Mouse (Mus musculus) neural tube, embryonic 12.5 days (tissue): Measurements from ENCODE around the gene Msmb. TPM values are rescaled to one million over a fixed set of nuclear protein-coding genes. Genes with fewer than 3 reads are reported as not detected.
"Not testable (repeated sequence)": the region's sequence is repeated elsewhere in the genome, so short reads cannot be mapped to it uniquely, and the experiment has no call there.

Source experiments
- ATAC-seq: fragments of 200-750 bp; cut with Nextera tagmentation; 2 replicates; pipeline ENCODE4 v1.8.0; 2017; ENCODE audit warnings: low read depth, mild to moderate bottlenecking, moderate TSS enrichment, moderate library complexity; ENCODE audit not compliant: low FRiP score
- H3K27ac ChIP-seq: fragments of 300-500 bp; sonication (generic); 2 replicates; pipeline ENCODE4 v1.5.1; 2016
- H3K27me3 ChIP-seq: fragments of 300-500 bp; sonication (generic); replicated peaks from 2 replicates; pipeline ENCODE4 v1.6.1; 2016; ENCODE audit warnings: mild to moderate bottlenecking
- H3K36me3 ChIP-seq: fragments of 300-500 bp; sonication (generic); 2 replicates; pipeline ENCODE4 v1.6.1; 2016; ENCODE audit warnings: mild to moderate bottlenecking
- H3K4me1 ChIP-seq: fragments of 300-500 bp; sonication (generic); 2 replicates; pipeline ENCODE4 v1.6.1; 2016
- H3K4me2 ChIP-seq: fragments of 300-500 bp; sonication (generic); replicated peaks from 2 replicates; pipeline ENCODE4 v1.6.1; 2016; ENCODE audit warnings: mild to moderate bottlenecking
- H3K4me3 ChIP-seq: fragments of 300-500 bp; sonication (generic); 2 replicates; pipeline ENCODE4 v1.5.1; 2016
- H3K9ac ChIP-seq: fragments of 300-500 bp; sonication (generic); 2 replicates; pipeline ENCODE4 v1.6.1; 2016; ENCODE audit warnings: mild to moderate bottlenecking
- H3K9me3 ChIP-seq: fragments of 300-500 bp; sonication (generic); 2 replicates; pipeline ENCODE4 v1.6.1; 2016; ENCODE audit warnings: mild to moderate bottlenecking
- WGBS: fragments of 180-500 bp; shearing (Covaris S2); methylation state at CpG from one replicate; pipeline ENCODE4 v1.1.7; 2016; 5-methylcytosine and 5-hydroxymethylcytosine counted together
- polyA plus RNA-seq: library from polyadenylated mRNA; unstranded; fragments of >200 nt; fragmentation: Nextera tagmentation; extraction: Ambion mirVana; gene quantifications from 2 replicates; pipeline ENCODE4 v1.2.1, GENCODE M21; 2016

Msmb gene
- polyA plus RNA-seq, 1 experiment from 2014 or later: not detected

DNA sequence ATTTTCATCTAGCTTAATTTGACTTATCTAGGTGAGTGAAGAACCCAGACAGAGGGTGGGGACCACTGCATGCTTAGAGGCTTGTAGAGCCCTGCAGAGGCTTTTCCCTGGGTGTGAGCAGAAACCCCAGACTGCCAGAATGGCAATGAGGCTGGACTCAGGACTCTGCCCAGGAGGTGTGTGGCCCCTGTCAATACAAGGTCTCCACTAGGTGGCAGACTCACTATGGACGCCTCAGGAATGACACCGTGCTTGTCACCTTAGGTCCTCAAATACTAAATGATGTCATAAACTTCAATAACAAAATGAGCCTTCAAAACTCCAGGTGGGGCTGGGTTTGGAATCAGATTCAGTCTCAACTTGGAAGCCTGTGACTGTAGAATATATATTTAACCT lies 19.9 kb upstream of the Msmb start:
- Histone ChIP-seq H3K27ac (no peak overlapping the region), H3K4me3 (no peak overlapping the region), H3K9me3 (no peaks in the 10 kb centered on the region), H3K9ac (no peak overlapping the region), H3K27me3 (no peaks in the 10 kb centered on the region), H3K4me1 (no peaks in the 10 kb centered on the region), H3K36me3 (no peaks in the 10 kb centered on the region), H3K4me2 (no peak overlapping the region)
- no peak for ATAC-seq
- WGBS: 57% methylated on average over 2 of the region's 2 CpGs

GRCm38 (mm10) chr14:32124261-32124660 lies 17.6 kb upstream of the Msmb start:
- no peak overlapping the region for H3K4me3 ChIP-seq
- no peaks in the 10 kb centered on the region for H3K4me1 ChIP-seq
- H3K36me3 ChIP-seq: no peaks in the 10 kb centered on the region
- no peak overlapping the region for H3K27ac ChIP-seq
- no peak for ATAC-seq
- no peak overlapping the region for H3K4me2 ChIP-seq
- 74% methylated on average over 3 of the region's 3 CpGs for WGBS
- no peaks in the 10 kb centered on the region for H3K27me3 ChIP-seq
- H3K9ac ChIP-seq: no peak overlapping the region
- no peaks in the 10 kb centered on the region for H3K9me3 ChIP-seq

DNA sequence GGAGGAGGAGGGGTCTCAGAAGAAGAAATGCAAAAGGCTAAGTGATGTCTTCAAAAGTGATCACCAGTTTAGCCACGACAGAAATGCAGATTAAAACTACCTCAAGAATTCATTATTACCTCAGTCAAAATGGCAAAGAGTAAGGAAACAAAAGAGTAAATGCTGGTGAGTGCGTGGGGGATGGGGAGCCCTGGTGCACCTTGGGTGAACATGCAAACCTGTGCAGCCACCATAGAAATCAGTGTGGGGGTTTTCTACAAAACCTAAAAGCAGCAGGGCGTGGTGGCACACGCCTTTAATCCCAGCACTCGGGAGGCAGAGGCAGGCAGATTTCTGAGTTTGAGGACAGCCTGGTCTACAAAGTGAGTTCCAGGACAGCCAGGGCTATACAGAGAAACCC lies 16.6 kb upstream of the Msmb start:
- ATAC-seq, H3K4me3 ChIP-seq, H3K36me3 ChIP-seq, H3K9me3 ChIP-seq, H3K27ac ChIP-seq, H3K4me2 ChIP-seq, H3K9ac ChIP-seq, H3K27me3 ChIP-seq, H3K4me1 ChIP-seq: not testable (repeated sequence)
- 85% methylated on average over 5 of the region's 5 CpGs for WGBS

DNA sequence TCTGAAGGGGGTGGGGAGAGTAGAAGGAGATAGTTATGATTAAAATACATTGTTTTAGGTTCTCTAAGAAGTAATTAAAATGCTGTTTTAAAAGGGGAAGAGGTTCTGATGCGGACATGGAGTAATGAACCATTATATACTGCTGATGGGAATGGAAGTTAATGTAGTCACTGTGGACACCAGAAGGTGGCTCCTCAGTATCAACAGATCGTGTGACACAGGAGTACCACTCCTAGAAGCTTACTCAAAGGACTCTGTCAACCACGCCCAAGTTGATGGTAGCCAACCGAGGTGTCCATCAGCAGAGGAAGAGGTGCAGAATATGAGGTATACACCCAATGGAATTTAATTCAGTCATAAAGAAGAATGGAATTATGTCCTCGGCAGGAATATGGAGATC lies 13.4 kb upstream of the Msmb start:
- Histone ChIP-seq H3K27me3 (no peaks in the 10 kb centered on the region), H3K4me2 (no peak overlapping the region), H3K4me1 (no peaks in the 10 kb centered on the region), H3K9ac (no peak overlapping the region), H3K27ac (no peak overlapping the region), H3K36me3 (no peaks in the 10 kb centered on the region), H3K4me3 (no peak overlapping the region), H3K9me3 (no peaks in the 10 kb centered on the region)
- no peak for ATAC-seq
- 85% methylated on average over 5 of the region's 5 CpGs for WGBS

- H3K4me3 ChIP-seq: no peak overlapping the region
- no peak overlapping the region for H3K4me2 ChIP-seq
- ATAC-seq: no peak
- WGBS: 90% methylated on average over 4 of the region's 4 CpGs
- H3K9me3 ChIP-seq: no peaks in the 10 kb centered on the region
- H3K27ac ChIP-seq: no peak overlapping the region
- H3K27me3 ChIP-seq: no peaks in the 10 kb centered on the region
- H3K4me1 ChIP-seq: no peaks in the 10 kb centered on the region
- H3K36me3 ChIP-seq: no peaks in the 10 kb centered on the region
- no peak overlapping the region for H3K9ac ChIP-seq
Observed at GRCm38 (mm10) chr14:32131836-32132235, 10.0 kb upstream of the Msmb start.

DNA sequence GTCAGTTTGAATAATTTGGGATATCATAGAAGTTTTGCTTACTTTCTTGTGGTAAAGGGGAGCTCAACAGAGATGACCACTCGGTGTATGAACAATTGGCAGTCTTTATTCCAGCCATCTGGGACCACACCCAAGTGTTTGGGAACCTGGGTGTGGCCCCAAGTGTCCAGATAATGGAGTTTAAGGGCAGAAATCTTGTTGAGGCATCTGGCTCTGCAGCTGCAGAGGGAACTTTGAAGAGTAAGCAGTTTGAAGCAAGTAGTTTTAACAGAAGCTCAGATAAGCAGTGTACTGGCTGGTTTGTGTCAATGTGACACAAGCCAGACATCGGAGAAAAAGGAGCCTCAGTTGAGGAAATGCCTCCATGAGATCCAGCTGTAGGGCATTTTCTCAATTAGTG lies 7.5 kb upstream of the Msmb start:
- H3K9me3 ChIP-seq: no peaks in the 10 kb centered on the region
- H3K27me3 ChIP-seq: no peaks in the 10 kb centered on the region
- no peak overlapping the region for H3K27ac ChIP-seq
- no peak overlapping the region for H3K4me2 ChIP-seq
- H3K4me1 ChIP-seq: no peaks in the 10 kb centered on the region
- no peak for ATAC-seq
- H3K36me3 ChIP-seq: no peaks in the 10 kb centered on the region
- WGBS: 86% methylated on average over 2 of the region's 2 CpGs
- H3K4me3 ChIP-seq: no peak overlapping the region
- H3K9ac ChIP-seq: no peak overlapping the region

DNA sequence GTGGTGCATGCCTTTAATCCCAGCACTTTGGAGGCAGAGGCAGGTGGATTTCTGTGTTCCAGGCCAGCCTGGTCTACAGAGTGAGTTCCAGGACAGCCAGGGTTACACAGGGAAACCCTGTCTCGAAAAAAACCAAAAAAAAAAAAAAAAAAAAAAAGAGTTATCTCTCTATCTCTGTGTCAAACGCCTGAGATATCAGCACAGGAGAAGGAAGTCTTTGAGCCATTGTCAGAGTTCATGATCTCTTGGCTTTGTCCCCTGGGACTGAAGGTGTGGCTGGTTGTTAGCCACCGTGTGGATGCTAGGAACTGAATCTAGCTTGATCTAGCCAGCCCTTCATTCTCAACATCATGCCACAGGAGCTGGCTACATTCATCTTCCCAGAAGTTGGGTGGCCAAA lies 5.4 kb upstream of the Msmb start:
- H3K4me1 ChIP-seq, H3K4me3 ChIP-seq, ATAC-seq, H3K9me3 ChIP-seq, H3K36me3 ChIP-seq, H3K9ac ChIP-seq, H3K27ac ChIP-seq, H3K27me3 ChIP-seq, H3K4me2 ChIP-seq: not testable (repeated sequence)
- WGBS: 72% methylated on average over 3 of the region's 3 CpGs

- Histone ChIP-seq H3K27me3 (no peaks in the 10 kb centered on the region), H3K4me1 (no peaks in the 10 kb centered on the region), H3K9ac (no peak overlapping the region), H3K36me3 (no peaks in the 10 kb centered on the region), H3K9me3 (no peaks in the 10 kb centered on the region), H3K4me2 (no peak overlapping the region), H3K27ac (no peak overlapping the region), H3K4me3 (no peak overlapping the region)
- no peak for ATAC-seq
- WGBS: 80% methylated on average over 5 of the region's 5 CpGs
Observed at GRCm38 (mm10) chr14:32140359-32140965, 1.4 kb upstream of the Msmb start.

DNA sequence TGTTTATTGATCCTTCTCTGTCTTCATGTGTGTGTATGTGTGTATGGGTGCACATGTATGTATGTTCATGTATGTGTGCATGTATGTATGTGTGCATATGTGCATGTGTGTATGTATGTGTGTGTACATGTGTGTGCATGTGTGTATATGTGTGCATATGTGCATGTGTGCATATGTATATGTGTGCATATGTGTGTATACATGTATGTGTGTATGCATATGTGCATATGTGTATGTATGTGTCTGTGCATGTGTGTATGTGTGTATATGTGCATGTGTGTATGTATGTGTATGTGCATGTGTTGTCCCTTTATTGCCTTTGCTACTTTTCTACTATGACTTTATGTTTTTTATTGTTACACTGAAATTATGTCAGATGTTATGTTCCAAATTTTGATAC lies 2.9 kb downstream of the Msmb start:
- H3K4me1 ChIP-seq: no peaks in the 10 kb centered on the region
- no peak overlapping the region for H3K4me3 ChIP-seq
- H3K27ac ChIP-seq: no peak overlapping the region
- no peak overlapping the region for H3K9ac ChIP-seq
- no peaks in the 10 kb centered on the region for H3K36me3 ChIP-seq
- H3K27me3 ChIP-seq: no peaks in the 10 kb centered on the region
- H3K9me3 ChIP-seq: no peaks in the 10 kb centered on the region
- no peak for ATAC-seq
- no peak overlapping the region for H3K4me2 ChIP-seq

DNA sequence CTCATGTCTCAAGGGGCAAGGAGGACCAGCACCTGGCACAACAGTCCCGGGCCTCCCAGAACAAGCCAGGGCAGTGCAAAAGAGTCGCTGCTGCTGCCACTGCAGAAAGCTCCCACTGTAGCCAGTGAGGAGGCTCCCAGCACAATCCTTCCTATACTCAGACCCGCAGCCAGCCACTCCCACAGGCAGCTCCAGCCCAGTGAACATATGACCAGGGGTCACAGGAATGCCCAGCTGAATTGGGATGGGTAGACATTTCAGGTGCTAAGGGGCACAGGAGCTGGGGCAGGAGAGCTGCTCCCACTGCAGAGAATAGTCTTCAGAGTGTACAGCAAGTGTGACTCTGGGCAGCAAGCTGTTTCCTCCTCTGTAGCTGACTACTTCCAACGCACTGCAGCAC lies 3.6 kb downstream of the Msmb start:
- Histone ChIP-seq H3K4me3 (no peak overlapping the region), H3K27ac (no peak overlapping the region), H3K36me3 (no peaks in the 10 kb centered on the region), H3K27me3 (no peaks in the 10 kb centered on the region), H3K4me2 (no peak overlapping the region), H3K4me1 (no peaks in the 10 kb centered on the region), H3K9me3 (no peaks in the 10 kb centered on the region), H3K9ac (no peak overlapping the region)
- no peak for ATAC-seq
- WGBS: 80% methylated on average over 4 of the region's 4 CpGs

DNA sequence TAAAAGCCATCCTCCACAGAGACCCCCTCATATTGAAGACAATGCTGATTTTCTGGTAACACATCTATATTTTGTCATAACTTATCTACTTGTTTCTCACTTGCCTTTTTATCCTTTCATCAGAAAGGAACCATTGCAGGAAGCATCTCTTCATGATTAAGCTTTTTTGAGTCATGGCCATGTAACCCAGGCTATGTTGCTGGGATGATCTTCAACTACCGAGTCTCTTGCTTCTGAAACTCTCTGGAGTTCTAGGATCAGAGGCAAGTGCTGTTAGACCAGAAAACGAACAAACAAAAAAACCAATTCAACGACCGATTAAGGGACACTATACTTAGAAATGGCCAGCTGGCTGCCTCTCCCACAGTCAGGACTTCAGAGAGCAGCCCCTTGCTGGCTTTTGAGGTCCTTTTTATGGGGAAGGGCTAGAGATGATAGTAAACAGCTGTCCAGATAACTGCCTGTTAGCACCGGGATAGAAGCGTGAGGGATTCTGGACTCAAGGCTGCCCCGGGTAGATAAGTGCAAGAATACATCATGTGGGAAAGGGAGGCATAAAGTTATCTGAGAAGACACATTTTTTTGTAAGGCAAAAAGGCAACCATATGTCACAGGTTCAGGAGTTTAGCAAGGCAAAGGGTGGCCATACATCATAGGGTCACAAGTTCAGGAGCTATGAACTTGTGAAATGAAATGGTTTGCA lies 4.1 kb downstream of the Msmb start:
- no peak for ATAC-seq
- H3K4me1 ChIP-seq: no peaks in the 10 kb centered on the region
- 85% methylated on average over 7 of the region's 7 CpGs for WGBS

GRCm38 (mm10) chr14:32146578-32146977 lies 4.8 kb downstream of the Msmb start:
- 70% methylated on average over 2 of the region's 2 CpGs for WGBS
- Histone ChIP-seq H3K4me1 (no peaks in the 10 kb centered on the region), H3K27ac (no peak overlapping the region), H3K27me3 (no peaks in the 10 kb centered on the region), H3K9ac (no peak overlapping the region), H3K4me3 (no peak overlapping the region), H3K36me3 (no peaks in the 10 kb centered on the region), H3K4me2 (no peak overlapping the region), H3K9me3 (no peaks in the 10 kb centered on the region)
- no peak for ATAC-seq

More for the DNA sequence above, 4.1 kb downstream of the Msmb start:
- Histone ChIP-seq H3K9ac (no peak overlapping the region), H3K36me3 (no peaks in the 10 kb centered on the region), H3K4me2 (no peak overlapping the region), H3K9me3 (no peaks in the 10 kb centered on the region), H3K27ac (no peak overlapping the region), H3K4me3 (no peak overlapping the region), H3K27me3 (no peaks in the 10 kb centered on the region)

GRCm38 (mm10) chr14:32150872-32151271 lies 9.0 kb downstream of the Msmb start:
- H3K4me2 ChIP-seq: no peak overlapping the region
- no peak for ATAC-seq
- WGBS: 89% methylated on average over 2 of the region's 2 CpGs
- no peaks in the 10 kb centered on the region for H3K36me3 ChIP-seq
- no peak overlapping the region for H3K9ac ChIP-seq
- H3K27me3 ChIP-seq: no peaks in the 10 kb centered on the region
- no peak overlapping the region for H3K27ac ChIP-seq
- no peak overlapping the region for H3K4me3 ChIP-seq
- H3K4me1 ChIP-seq: no peaks in the 10 kb centered on the region
- no peaks in the 10 kb centered on the region for H3K9me3 ChIP-seq
